Mouse (Mus musculus) limb, embryonic 15.5 days (tissue): Measurements from ENCODE around the gene Fbxo17. TPM values are rescaled to one million over a fixed set of nuclear protein-coding genes. Genes with fewer than 3 reads are reported as not detected.
A peak's percentile ranks its signal among the peaks of the same experiment; 100 is the strongest.

Experiments used
- ATAC-seq: fragments of 200-750 bp; cut with Nextera tagmentation; 2 replicates; pipeline ENCODE4 v1.8.0; 2017; ENCODE audit warnings: low read depth, moderate TSS enrichment; ENCODE audit not compliant: insufficient number of reproducible peaks, low FRiP score, low TSS enrichment
- H3K27ac ChIP-seq: fragments of 300-500 bp; sonication (generic); 2 replicates; pipeline ENCODE4 v1.5.1; 2015; ENCODE audit warnings: moderate library complexity, mild to moderate bottlenecking, inconsistent platforms
- H3K27me3 ChIP-seq: fragments of 300-500 bp; sonication (generic); 2 replicates; pipeline ENCODE4 v1.6.1; 2015; ENCODE audit warnings: inconsistent platforms
- H3K36me3 ChIP-seq: fragments of 300-500 bp; sonication (generic); 2 replicates; pipeline ENCODE4 v1.6.1; 2015; ENCODE audit warnings: inconsistent platforms
- H3K4me1 ChIP-seq: fragments of 300-500 bp; sonication (generic); 2 replicates; pipeline ENCODE4 v1.6.1; 2015; ENCODE audit warnings: inconsistent platforms
- H3K4me2 ChIP-seq: fragments of 300-500 bp; sonication (generic); 2 replicates; pipeline ENCODE4 v1.6.1; 2015; ENCODE audit warnings: mild to moderate bottlenecking, inconsistent platforms
- H3K4me3 ChIP-seq: fragments of 300-500 bp; sonication (generic); 2 replicates; pipeline ENCODE4 v1.5.1; 2015; ENCODE audit warnings: mild to moderate bottlenecking, inconsistent platforms
- H3K9ac ChIP-seq: fragments of 300-500 bp; sonication (generic); 2 replicates; pipeline ENCODE4 v1.6.1; 2015; ENCODE audit warnings: inconsistent platforms
- H3K9me3 ChIP-seq: fragments of 300-500 bp; sonication (generic); 2 replicates; pipeline ENCODE4 v1.6.1; 2016; ENCODE audit warnings: inconsistent platforms
- WGBS: fragments of 180-500 bp; shearing (Covaris S2); methylation state at CpG from one replicate; pipeline ENCODE4 v1.1.7; 2015; 5-methylcytosine and 5-hydroxymethylcytosine counted together
- polyA plus RNA-seq: library from polyadenylated mRNA; unstranded; fragments of >200 nt; fragmentation: Nextera tagmentation; extraction: Ambion mirVana; gene quantifications from 2 replicates; pipeline ENCODE4 v1.2.1, GENCODE M21; 2015

Fbxo17 gene
- polyA plus RNA-seq, 1 experiment from 2014 or later: 27.2 TPM

DNA sequence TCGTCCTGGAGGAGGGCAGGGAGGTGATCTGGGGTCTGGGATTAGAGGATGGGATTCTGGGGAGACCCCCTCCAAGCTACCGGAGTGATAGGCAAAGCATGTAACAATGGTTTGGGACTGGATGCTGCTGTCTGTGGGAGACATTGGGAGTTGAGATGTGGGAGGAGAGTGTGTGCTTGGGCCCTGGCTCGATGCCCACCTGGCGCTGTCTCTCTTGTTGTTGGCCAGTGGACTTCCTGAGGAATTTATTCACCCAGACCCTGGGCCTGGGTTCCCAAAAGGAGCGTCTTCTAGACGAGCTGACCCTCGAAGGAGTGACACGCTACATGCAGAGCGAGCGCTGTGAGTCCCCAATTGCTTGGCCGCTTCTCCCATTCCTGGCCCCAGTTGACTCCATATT, 55.3 kb downstream of the Fbxo17 start:
- WGBS: 86% methylated on average over 11 of the region's 11 CpGs
- no peak for ATAC-seq
- H3K27ac ChIP-seq: no peak overlapping the region
- no peak overlapping the region for H3K4me3 ChIP-seq
- peaks cover 39% of the 10 kb centered on the region for H3K36me3 ChIP-seq
- no peak overlapping the region for H3K9ac ChIP-seq
- H3K4me1 ChIP-seq: peaks cover 10% of the 10 kb centered on the region
- no peak overlapping the region for H3K4me2 ChIP-seq
- no peaks in the 10 kb centered on the region for H3K9me3 ChIP-seq
- no peaks in the 10 kb centered on the region for H3K27me3 ChIP-seq

DNA sequence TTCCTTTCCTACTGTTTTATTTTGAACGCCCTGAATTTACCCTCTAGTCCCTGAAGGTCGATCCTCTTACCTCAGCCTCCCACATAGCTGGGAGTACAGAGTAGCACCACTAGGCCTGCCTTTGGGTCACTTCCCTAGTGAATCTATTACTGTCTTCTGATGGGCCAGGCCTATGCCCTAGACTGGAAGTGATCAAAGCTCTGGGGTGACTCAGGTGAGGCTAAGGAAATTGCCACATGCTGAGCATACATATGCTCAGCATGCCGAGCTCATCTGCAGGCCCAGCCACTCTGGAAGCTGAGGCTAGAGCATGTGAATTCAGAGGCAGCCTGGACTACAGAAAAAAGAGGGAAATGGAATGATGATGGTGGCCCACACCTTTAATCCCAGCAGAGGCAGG, 56.6 kb downstream of the Fbxo17 start:
- Histone ChIP-seq H3K27ac (no peak overlapping the region), H3K4me2 (no peak overlapping the region), H3K36me3 (peaks cover 47% of the 10 kb centered on the region), H3K4me3 (no peak overlapping the region), H3K9me3 (no peaks in the 10 kb centered on the region), H3K4me1 (no peaks in the 10 kb centered on the region; the same call in 1 of the 2 replicates), H3K9ac (no peak overlapping the region), H3K27me3 (no peaks in the 10 kb centered on the region)
- WGBS: 74% methylated on average over 3 of the region's 3 CpGs
- ATAC-seq: no peak

DNA sequence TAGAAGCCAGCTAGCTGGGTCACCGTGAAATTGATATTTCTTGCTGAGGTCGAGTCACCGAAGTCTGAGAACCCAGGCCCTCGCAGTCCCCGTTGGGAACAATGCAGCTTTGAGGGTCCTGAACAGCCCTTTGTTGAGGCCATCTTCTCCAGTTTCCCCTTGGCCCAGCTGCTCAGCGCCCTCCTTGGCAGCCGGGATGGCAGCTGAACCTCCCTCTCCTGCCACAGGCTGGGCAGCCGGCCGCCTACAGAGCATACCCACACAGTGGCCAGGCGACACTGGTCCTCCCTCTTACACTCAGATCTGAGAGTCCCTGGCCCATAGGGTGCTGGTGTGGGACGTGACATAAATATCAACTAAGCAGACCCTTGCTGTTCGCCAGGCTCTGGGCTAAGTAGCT, 57.6 kb downstream of the Fbxo17 start:
- Histone ChIP-seq H3K9me3 (no peaks in the 10 kb centered on the region), H3K9ac (no peak overlapping the region), H3K27ac (peak overlapping the region; percentile 3; the same call in 1 of the 2 replicates), H3K36me3 (peaks cover 56% of the 10 kb centered on the region), H3K27me3 (no peaks in the 10 kb centered on the region), H3K4me2 (no peak overlapping the region), H3K4me3 (no peak overlapping the region), H3K4me1 (no peaks in the 10 kb centered on the region)
- WGBS: 85% methylated on average over 12 of the region's 12 CpGs
- ATAC-seq: no peak

DNA sequence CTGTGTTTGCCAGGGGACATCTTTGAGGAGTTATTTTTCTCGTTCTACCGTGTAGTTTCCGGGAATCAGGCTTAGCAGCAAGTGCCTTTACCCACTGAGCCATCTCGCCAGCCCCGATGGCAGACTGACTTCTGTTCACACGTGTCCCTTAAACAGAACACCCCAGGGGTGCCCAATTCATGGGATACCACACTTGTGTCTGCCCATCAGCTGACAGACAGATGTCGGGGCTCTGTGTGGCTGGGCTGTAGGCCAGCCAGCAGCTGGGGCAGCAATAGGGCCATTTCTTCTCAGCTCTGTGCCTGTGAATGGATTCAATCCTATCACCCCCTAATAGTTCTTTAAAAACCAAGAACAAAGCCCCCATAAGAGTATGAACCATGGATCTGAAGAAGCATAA, 58.5 kb downstream of the Fbxo17 start:
- no peak overlapping the region for H3K4me3 ChIP-seq
- H3K27ac ChIP-seq: no peak overlapping the region
- no peaks in the 10 kb centered on the region for H3K9me3 ChIP-seq
- H3K9ac ChIP-seq: no peak overlapping the region
- ATAC-seq: no peak
- WGBS: 78% methylated on average over 7 of the region's 7 CpGs
- H3K4me2 ChIP-seq: no peak overlapping the region
- H3K27me3 ChIP-seq: no peaks in the 10 kb centered on the region
- H3K36me3 ChIP-seq: peaks cover 56% of the 10 kb centered on the region
- H3K4me1 ChIP-seq: peaks cover 1% of the 10 kb centered on the region

DNA sequence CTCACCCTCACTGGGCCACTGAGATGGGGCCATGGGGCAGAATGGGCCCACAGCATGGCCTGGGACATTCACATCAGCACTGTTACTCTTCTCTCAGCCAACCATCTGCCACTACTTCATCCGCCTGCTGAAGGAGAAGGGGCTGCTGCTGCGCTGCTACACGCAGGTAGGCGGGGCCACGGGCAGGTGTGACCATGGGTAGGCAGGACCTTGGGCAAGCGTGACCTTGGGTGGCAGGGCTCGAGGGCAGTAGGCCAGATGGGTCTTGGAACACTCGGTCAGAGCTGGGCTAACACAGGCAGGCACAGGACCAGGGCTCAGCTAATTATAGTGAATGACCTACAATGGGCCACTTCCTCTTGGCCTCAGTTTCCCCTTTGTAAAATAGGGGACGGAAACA, 62.2 kb downstream of the Fbxo17 start:
- H3K4me3 ChIP-seq: no peak overlapping the region
- no peaks in the 10 kb centered on the region for H3K9me3 ChIP-seq
- H3K36me3 ChIP-seq: peaks cover 62% of the 10 kb centered on the region
- no peak for ATAC-seq
- 85% methylated on average over 9 of the region's 9 CpGs for WGBS
- no peaks in the 10 kb centered on the region for H3K27me3 ChIP-seq
- H3K4me1 ChIP-seq: peaks cover 7% of the 10 kb centered on the region
- H3K27ac ChIP-seq: no peak overlapping the region
- H3K4me2 ChIP-seq: no peak overlapping the region
- no peak overlapping the region for H3K9ac ChIP-seq

DNA sequence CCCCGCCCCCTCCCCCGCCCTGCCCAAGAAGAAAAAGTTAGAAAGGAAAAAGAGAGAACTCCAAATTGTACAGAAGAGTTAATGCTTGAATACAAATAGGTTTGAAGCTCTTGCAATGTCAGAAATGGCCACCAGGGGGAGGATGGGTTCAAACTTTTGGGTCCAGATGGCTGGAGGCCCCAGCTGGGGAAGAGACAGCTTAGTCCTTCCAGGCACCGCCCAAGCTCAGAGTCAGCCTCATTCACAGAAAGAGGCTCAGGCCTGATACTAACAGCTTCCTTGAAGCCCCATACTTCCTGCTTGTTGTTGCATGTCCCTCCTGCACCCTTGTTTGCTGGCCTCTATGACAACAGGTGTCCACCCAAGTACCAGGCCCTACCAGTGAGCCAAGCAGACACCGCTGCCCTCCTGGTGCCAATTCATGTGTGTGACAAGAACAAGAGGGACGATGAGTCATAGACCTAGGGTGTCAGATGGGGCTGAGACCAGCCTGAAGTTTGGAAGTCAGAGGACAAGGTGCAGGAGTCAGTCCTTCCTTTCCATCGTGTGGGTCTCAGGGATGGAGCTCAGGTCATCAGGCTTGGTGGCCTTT, 63.6 kb downstream of the Fbxo17 start:
- 42% methylated on average over 6 of the region's 6 CpGs for WGBS
- Histone ChIP-seq H3K27me3 (no peaks in the 10 kb centered on the region), H3K4me1 (peaks cover 7% of the 10 kb centered on the region), H3K9ac (no peak overlapping the region), H3K36me3 (peaks cover 60% of the 10 kb centered on the region), H3K9me3 (no peaks in the 10 kb centered on the region), H3K4me2 (no peak overlapping the region), H3K27ac (peak overlapping the region; percentile 73), H3K4me3 (no peak overlapping the region)
- ATAC-seq: 0 out of 2 replicates have a peak, but pooled peaks have one; percentile 45

DNA sequence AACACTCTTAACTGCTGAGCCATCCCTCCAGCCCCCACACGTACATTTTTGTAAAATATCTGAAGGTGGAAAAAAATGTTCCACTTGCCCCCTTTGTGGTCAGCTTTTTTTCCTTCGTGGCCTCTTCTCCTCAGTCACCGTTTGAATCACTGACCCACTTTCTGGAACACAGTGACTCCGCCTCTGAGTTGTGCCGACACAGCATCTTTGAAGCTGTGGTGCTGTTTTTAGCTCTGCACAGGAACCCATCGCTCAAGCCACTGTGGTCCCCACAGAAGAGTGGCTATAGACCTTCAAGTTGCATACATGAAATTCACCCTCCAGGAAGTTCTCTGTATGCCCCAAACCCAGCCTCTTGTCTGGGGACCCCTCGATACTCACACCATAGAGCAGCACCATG, 64.3 kb downstream of the Fbxo17 start:
- Histone ChIP-seq H3K36me3 (peaks cover 60% of the 10 kb centered on the region), H3K9me3 (no peaks in the 10 kb centered on the region)

DNA sequence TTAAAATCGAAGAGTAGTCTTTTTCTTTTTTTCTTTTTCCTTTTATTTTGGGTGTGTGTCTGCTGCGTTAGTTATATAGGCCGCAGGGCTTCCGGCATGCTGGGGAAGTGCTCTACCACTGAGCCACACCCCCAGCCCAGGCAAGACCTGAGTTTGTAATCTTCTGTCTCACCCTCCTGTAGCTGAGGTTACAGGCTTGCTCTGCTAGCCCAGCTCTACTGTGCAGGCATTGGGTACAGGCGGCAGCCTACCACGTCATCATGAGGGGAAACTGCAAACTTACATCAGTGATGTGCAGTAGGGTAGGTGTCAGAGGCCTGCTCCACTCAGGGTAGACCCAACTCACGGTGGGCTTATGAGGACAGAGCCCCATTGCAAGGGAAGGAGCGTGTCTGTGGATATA, 64.7 kb downstream of the Fbxo17 start:
- no peak for ATAC-seq
- peaks cover 59% of the 10 kb centered on the region for H3K36me3 ChIP-seq
- WGBS: 82% methylated on average over 8 of the region's 8 CpGs
- no peak overlapping the region for H3K4me3 ChIP-seq
- H3K27me3 ChIP-seq: no peaks in the 10 kb centered on the region
- peaks cover 7% of the 10 kb centered on the region for H3K4me1 ChIP-seq
- H3K27ac ChIP-seq: peak overlapping the region; percentile 73; the same call in 1 of the 2 replicates
- H3K9me3 ChIP-seq: no peaks in the 10 kb centered on the region
- no peak overlapping the region for H3K9ac ChIP-seq
- no peak overlapping the region for H3K4me2 ChIP-seq

More for the DNA sequence above, 64.3 kb downstream of the Fbxo17 start:
- Histone ChIP-seq H3K4me2 (no peak overlapping the region), H3K9ac (no peak overlapping the region), H3K4me3 (no peak overlapping the region), H3K27ac (peak overlapping the region; percentile 73), H3K4me1 (peaks cover 7% of the 10 kb centered on the region), H3K27me3 (no peaks in the 10 kb centered on the region)
- ATAC-seq: no peak
- WGBS: 64% methylated on average over 7 of the region's 7 CpGs

DNA sequence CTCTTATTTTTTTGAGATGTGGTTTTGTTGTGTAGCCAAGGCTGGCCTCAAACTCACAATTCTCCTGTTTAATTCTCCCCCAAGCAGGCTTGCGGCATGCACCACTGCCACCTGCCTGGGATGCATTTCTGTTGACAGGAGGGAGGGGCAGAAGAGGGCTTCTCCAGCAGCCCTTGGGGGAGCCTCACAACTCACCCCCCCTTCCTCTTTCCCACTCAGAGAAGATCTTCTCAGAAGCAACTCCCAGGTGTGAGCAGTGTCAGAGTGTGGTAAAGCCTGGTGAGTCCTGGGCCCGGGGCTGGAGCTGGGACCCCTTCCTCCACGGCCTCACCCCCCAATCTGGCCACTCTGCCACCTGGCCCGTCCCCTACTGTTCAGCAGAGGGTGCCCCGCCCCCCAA, 68.6 kb downstream of the Fbxo17 start:
- Histone ChIP-seq H3K27ac (no peak overlapping the region), H3K4me3 (no peak overlapping the region), H3K9ac (no peak overlapping the region), H3K27me3 (no peaks in the 10 kb centered on the region), H3K4me1 (peaks cover 25% of the 10 kb centered on the region), H3K9me3 (no peaks in the 10 kb centered on the region), H3K36me3 (peaks cover 53% of the 10 kb centered on the region), H3K4me2 (no peak overlapping the region)
- ATAC-seq: no peak
- 67% methylated on average over 5 of the region's 5 CpGs for WGBS

Other genes with a start within 250 kb of the Fbxo17 start
- not detected in 2 replicates for gene Ifnl2, start 206.3 kb upstream of the Fbxo17 start, polyA plus RNA-seq
- not detected in 2 replicates for gene Ifnl3, start 194.0 kb upstream of the Fbxo17 start, polyA plus RNA-seq
- not detected in 2 replicates for gene Sycn, start 175.9 kb upstream of the Fbxo17 start, polyA plus RNA-seq
- gene Nccrp1, start 169.6 kb upstream of the Fbxo17 start, polyA plus RNA-seq: 1.6 and 2.3 TPM in 2 replicates
- 26.3 and 28.3 TPM in 2 replicates for gene Samd4b, start 118.7 kb upstream of the Fbxo17 start, polyA plus RNA-seq
- 33.7 and 34.9 TPM in 2 replicates for gene Pak4, start 118.6 kb upstream of the Fbxo17 start, polyA plus RNA-seq
- 1.8 and 1.9 TPM in 2 replicates for gene Acp7, start 85.5 kb upstream of the Fbxo17 start, polyA plus RNA-seq
- gene Fbxo27, start 24.0 kb upstream of the Fbxo17 start, polyA plus RNA-seq: 6.2 and 7.2 TPM in 2 replicates
- gene Mrps12, start 25.0 kb downstream of the Fbxo17 start, polyA plus RNA-seq: 112 and 125 TPM in 2 replicates
- 20.1 and 24.1 TPM in 2 replicates for gene Sars2, start 25.2 kb downstream of the Fbxo17 start, polyA plus RNA-seq
- 0.82 and 1.9 TPM in 2 replicates for gene Ccer2, start 39.4 kb downstream of the Fbxo17 start, polyA plus RNA-seq
- 79.8 and 96.9 TPM in 2 replicates for gene Sirt2, start 49.9 kb downstream of the Fbxo17 start, polyA plus RNA-seq
- 41.5 and 49.2 TPM in 2 replicates for gene Nfkbib, start 50.7 kb downstream of the Fbxo17 start, polyA plus RNA-seq
- 4.7 and 5.6 TPM in 2 replicates for gene Rinl, start 72.2 kb downstream of the Fbxo17 start, polyA plus RNA-seq
- 201 and 221 TPM in 2 replicates for gene Hnrnpl, start 91.7 kb downstream of the Fbxo17 start, polyA plus RNA-seq
- gene Ech1, start 108.4 kb downstream of the Fbxo17 start, polyA plus RNA-seq: 217 and 232 TPM in 2 replicates
- gene Lgals4, start 117.0 kb downstream of the Fbxo17 start, polyA plus RNA-seq: 11.6 and 13.8 TPM in 2 replicates
- gene Lgals7, start 147.0 kb downstream of the Fbxo17 start, polyA plus RNA-seq: 171 and 257 TPM in 2 replicates
- 0.97 and 1.3 TPM in 2 replicates for gene Capn12, start 164.6 kb downstream of the Fbxo17 start, polyA plus RNA-seq
- 347 and 359 TPM in 2 replicates for gene Actn4, start 245.5 kb downstream of the Fbxo17 start, polyA plus RNA-seq